Mouse (Mus musculus) embryonic facial prominence, embryonic 11.5 days (tissue): ENCODE measurements at regions not wholly inside any gene's neighbourhood (a gene's known extent, or its start where the extent isn't known, plus 50 kb on each side); places are given as distances from the start of the nearest gene placed in this dataset.

Source experiments
- ATAC-seq: fragments of 200-750 bp; cut with Nextera tagmentation; replicated peaks from 2 replicates; pipeline ENCODE4 v1.8.0; 2017; ENCODE audit warnings: low read depth; ENCODE audit not compliant: insufficient number of reproducible peaks, low FRiP score, low TSS enrichment
- DNase-seq: peaks from one replicate; pipeline ENCODE4 v3.0.0-alpha.2; 2015; ENCODE audit warnings: low spot score
- H3K27ac ChIP-seq: fragments of 300-500 bp; sonication (generic); replicated peaks from 2 replicates; pipeline ENCODE4 v1.5.1; 2014; ENCODE audit warnings: mild to moderate bottlenecking, low read depth, low read length, control low read depth
- H3K27me3 ChIP-seq: fragments of 300-500 bp; sonication (generic); 2 replicates; pipeline ENCODE4 v1.6.1; 2014; ENCODE audit warnings: mild to moderate bottlenecking, low read length, moderate library complexity, mixed read lengths; ENCODE audit not compliant: control insufficient read depth, insufficient read depth
- H3K36me3 ChIP-seq: fragments of 300-500 bp; sonication (generic); replicated peaks from 2 replicates; pipeline ENCODE4 v1.6.1; 2014; ENCODE audit warnings: low read depth, mild to moderate bottlenecking, low read length, moderate library complexity, mixed read lengths; ENCODE audit not compliant: control insufficient read depth, insufficient read depth
- H3K4me1 ChIP-seq: fragments of 300-500 bp; sonication (generic); 2 replicates; pipeline ENCODE4 v1.6.1; 2014; ENCODE audit warnings: low read length, mixed read lengths; ENCODE audit not compliant: control insufficient read depth, insufficient read depth
- H3K4me2 ChIP-seq: fragments of 300-500 bp; sonication (generic); 2 replicates; pipeline ENCODE4 v1.6.1; 2014; ENCODE audit warnings: low read depth, mild to moderate bottlenecking, control low read depth, low read length, moderate library complexity
- H3K4me3 ChIP-seq: fragments of 300-500 bp; sonication (generic); 2 replicates; pipeline ENCODE4 v1.5.1; 2014; ENCODE audit warnings: low read depth, low read length, control low read depth
- H3K9ac ChIP-seq: fragments of 300-500 bp; sonication (generic); replicated peaks from 2 replicates; pipeline ENCODE4 v1.6.1; 2014; ENCODE audit warnings: mild to moderate bottlenecking, control low read depth, low read length
- H3K9me3 ChIP-seq: fragments of 300-500 bp; sonication (generic); replicated peaks from 2 replicates; pipeline ENCODE4 v1.6.1; 2016; ENCODE audit warnings: mild to moderate bottlenecking, low read length, inconsistent platforms, mixed read lengths; ENCODE audit not compliant: control insufficient read depth
- WGBS: fragments of 180-500 bp; shearing (Covaris S2); extraction: QIAGEN DNeasy Blood & Tissue Kit; methylation state at CpG from one replicate; pipeline ENCODE4 v1.1.7; 2014; 5-methylcytosine and 5-hydroxymethylcytosine counted together

DNA sequence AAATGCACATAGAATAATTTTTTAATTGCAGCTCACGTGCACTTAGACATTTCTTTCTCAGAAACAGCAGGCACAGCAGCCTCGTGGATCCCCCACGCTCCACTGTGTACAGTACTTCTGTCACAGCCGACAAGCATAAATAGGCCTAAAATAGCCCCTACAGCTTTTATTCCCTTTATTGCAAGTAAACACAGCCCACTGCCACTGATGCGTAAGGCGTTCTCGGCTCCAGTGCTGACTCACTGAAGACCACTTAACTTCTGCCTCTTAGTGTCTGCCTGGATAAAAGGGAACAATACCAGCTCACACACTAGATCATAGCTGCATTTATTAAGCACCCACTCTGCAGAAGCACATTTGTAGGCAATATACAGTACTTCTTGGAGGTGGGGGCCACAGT is 60.5 kb upstream of the Actbl2 start:
- no peaks in the 10 kb centered on the region for H3K36me3 ChIP-seq
- H3K27ac ChIP-seq, result no peak overlapping the region
- no peak for DNase-seq
- whole genome bisulfite sequencing, result 77% methylated on average over 7 of the region's 7 CpGs
- H3K4me3 ChIP-seq, result no peak overlapping the region
- no peaks in the 10 kb centered on the region for H3K9me3 ChIP-seq
- ATAC-seq, result no peak
- no peak overlapping the region for H3K9ac ChIP-seq
- H3K27me3 ChIP-seq, result no peaks in the 10 kb centered on the region
- H3K4me1 ChIP-seq, result no peaks in the 10 kb centered on the region
- H3K4me2 ChIP-seq, result no peak overlapping the region

DNA sequence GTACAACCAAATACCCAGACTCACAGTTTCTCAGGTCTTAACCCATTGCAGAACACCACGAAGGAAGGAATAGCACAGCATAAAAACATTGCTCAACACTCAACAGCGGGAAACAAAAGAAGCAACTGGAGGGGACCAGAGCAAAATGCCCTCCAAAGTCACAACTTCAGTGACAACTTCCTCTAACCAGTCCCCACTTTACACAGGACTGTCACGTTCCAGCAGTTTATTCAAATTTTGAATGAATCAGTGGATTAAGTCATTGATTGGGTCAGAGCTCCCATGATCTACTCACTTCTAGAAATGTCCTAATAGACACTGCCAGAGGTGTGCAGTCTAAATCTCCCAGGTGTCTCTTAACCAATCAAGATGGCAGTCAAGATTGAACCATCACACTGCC is 53.3 kb upstream of the Actbl2 start:
- no peaks in the 10 kb centered on the region for H3K27me3 ChIP-seq
- H3K9me3 ChIP-seq, result no peaks in the 10 kb centered on the region
- WGBS, result 86% methylated on average over 3 of the region's 3 CpGs
- H3K27ac ChIP-seq, result no peak overlapping the region
- DNase-seq, result no peak
- H3K4me1 ChIP-seq, result no peaks in the 10 kb centered on the region
- no peak overlapping the region for H3K4me3 ChIP-seq
- no peaks in the 10 kb centered on the region for H3K36me3 ChIP-seq
- no peak overlapping the region for H3K4me2 ChIP-seq
- ATAC-seq, result no peak
- H3K9ac ChIP-seq, result no peak overlapping the region

DNA sequence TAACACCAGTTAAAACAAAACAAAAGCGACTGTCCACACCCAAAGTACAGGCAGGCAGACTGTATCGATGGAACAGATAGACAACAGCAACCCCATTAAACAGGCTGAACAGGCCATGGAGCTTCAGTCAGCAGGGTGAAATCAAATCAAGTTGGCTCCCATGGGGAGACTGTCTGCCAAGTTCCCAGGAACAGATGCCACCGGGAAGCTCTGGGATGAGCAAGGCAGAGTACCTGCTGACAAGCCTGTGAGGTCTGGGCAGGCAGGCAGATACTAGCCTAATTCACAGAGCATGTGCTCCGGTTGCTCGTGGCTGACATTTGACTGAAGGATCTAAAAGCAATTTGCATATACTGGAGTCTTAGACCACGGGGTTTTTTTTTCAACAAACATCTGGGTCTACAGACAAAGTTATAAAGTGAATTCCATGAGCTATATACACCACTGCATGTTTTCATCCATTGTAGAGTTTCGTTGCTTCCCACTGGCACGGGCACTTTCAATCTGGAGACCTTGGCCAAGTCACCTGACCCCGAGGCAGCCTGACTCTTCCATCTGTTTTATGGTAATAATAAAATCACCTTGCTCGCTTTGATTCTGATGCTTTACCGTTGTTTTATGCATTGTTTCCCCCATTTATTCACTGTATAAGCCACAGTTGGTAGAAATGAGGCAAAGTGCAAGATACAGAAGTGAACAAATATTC is 50.1 kb upstream of the Actbl2 start:
- DNase-seq (no peak), ATAC-seq (no peak)
- WGBS, result 82% methylated on average over 11 of the region's 11 CpGs
- H3K4me2 ChIP-seq, result no peak overlapping the region
- H3K27me3 ChIP-seq, result no peaks in the 10 kb centered on the region
- no peaks in the 10 kb centered on the region for H3K36me3 ChIP-seq
- H3K4me1 ChIP-seq, result no peaks in the 10 kb centered on the region
- H3K9ac ChIP-seq, result no peak overlapping the region
- H3K9me3 ChIP-seq, result no peaks in the 10 kb centered on the region
- no peak overlapping the region for H3K4me3 ChIP-seq
- no peak overlapping the region; the same call in 1 of the 2 replicates for H3K27ac ChIP-seq
